Mouse (Mus musculus) neural tube, embryonic 13.5 days (tissue): ENCODE measurements around the gene Myh11. TPM values are rescaled to one million over a fixed set of nuclear protein-coding genes. Genes with fewer than 3 reads are reported as not detected.

Source experiments
- ATAC-seq: fragments of 200-750 bp; cut with Nextera tagmentation; 2 replicates; pipeline ENCODE4 v1.8.0; 2017; ENCODE audit warnings: low read depth, mild to moderate bottlenecking, moderate TSS enrichment, moderate library complexity
- H3K27ac ChIP-seq: fragments of 300-500 bp; sonication (generic); replicated peaks from 2 replicates; pipeline ENCODE4 v1.5.1; 2015; ENCODE audit warnings: moderate library complexity, mild to moderate bottlenecking, inconsistent platforms
- H3K27me3 ChIP-seq: fragments of 300-500 bp; sonication (generic); 2 replicates; pipeline ENCODE4 v1.6.1; 2015; ENCODE audit warnings: mild to moderate bottlenecking, inconsistent platforms
- H3K36me3 ChIP-seq: fragments of 300-500 bp; sonication (generic); 2 replicates; pipeline ENCODE4 v1.6.1; 2015; ENCODE audit warnings: mild to moderate bottlenecking, inconsistent platforms
- H3K4me1 ChIP-seq: fragments of 300-500 bp; sonication (generic); replicated peaks from 2 replicates; pipeline ENCODE4 v1.6.1; 2015; ENCODE audit warnings: inconsistent platforms
- H3K4me2 ChIP-seq: fragments of 300-500 bp; sonication (generic); 2 replicates; pipeline ENCODE4 v1.6.1; 2015; ENCODE audit warnings: inconsistent platforms, mild to moderate bottlenecking, moderate library complexity
- H3K4me3 ChIP-seq: fragments of 300-500 bp; sonication (generic); 2 replicates; pipeline ENCODE4 v1.5.1; 2015; ENCODE audit warnings: mild to moderate bottlenecking, inconsistent platforms
- H3K9ac ChIP-seq: fragments of 300-500 bp; sonication (generic); 2 replicates; pipeline ENCODE4 v1.6.1; 2015; ENCODE audit warnings: moderate library complexity, mild to moderate bottlenecking, inconsistent platforms
- H3K9me3 ChIP-seq: fragments of 300-500 bp; sonication (generic); 2 replicates; pipeline ENCODE4 v1.6.1; 2016; ENCODE audit warnings: inconsistent platforms
- WGBS: fragments of 180-500 bp; shearing (Covaris S2); methylation state at CpG from one replicate; pipeline ENCODE4 v1.1.7; 2015; 5-methylcytosine and 5-hydroxymethylcytosine counted together
- polyA plus RNA-seq: library from polyadenylated mRNA; unstranded; fragments of >200 nt; fragmentation: Nextera tagmentation; extraction: Ambion mirVana; gene quantifications from 2 replicates; pipeline ENCODE4 v1.2.1, GENCODE M21; 2015

The Myh11 gene
- polyA plus RNA-seq, 1 experiment from 2014 or later = 0.53 TPM

GRCm38 (mm10) chr16:14185516-14185915 lies 105.7 kb downstream of the Myh11 start:
- H3K9me3 ChIP-seq = no peaks in the 10 kb centered on the region
- no peak overlapping the region for H3K27ac ChIP-seq
- H3K4me1 ChIP-seq = no peaks in the 10 kb centered on the region; the same call in 1 of the 2 replicates
- H3K27me3 ChIP-seq = no peaks in the 10 kb centered on the region
- no peak overlapping the region for H3K4me3 ChIP-seq
- WGBS = 95% methylated on average over 5 of the region's 5 CpGs
- H3K9ac ChIP-seq = no peak overlapping the region
- no peak overlapping the region for H3K4me2 ChIP-seq
- no peak for ATAC-seq
- peaks cover 74% of the 10 kb centered on the region for H3K36me3 ChIP-seq

GRCm38 (mm10) chr16:14183856-14184255 lies 107.3 kb downstream of the Myh11 start:
- peaks cover 59% of the 10 kb centered on the region for H3K36me3 ChIP-seq
- ATAC-seq = no peak

GRCm38 (mm10) chr16:14182360-14182759 lies 108.8 kb downstream of the Myh11 start:
- ATAC-seq = no peak
- no peak overlapping the region for H3K4me3 ChIP-seq
- H3K27me3 ChIP-seq = no peaks in the 10 kb centered on the region
- H3K9ac ChIP-seq = no peak overlapping the region
- H3K36me3 ChIP-seq = peaks cover 51% of the 10 kb centered on the region
- no peak overlapping the region for H3K4me2 ChIP-seq
- WGBS = 68% methylated on average over 5 of the region's 5 CpGs
- H3K4me1 ChIP-seq = no peaks in the 10 kb centered on the region; the same call in 1 of the 2 replicates
- H3K9me3 ChIP-seq = no peaks in the 10 kb centered on the region
- H3K27ac ChIP-seq = 0 out of 2 replicates have a peak overlapping the region, but pooled peaks have one; percentile 6

More at GRCm38 (mm10) chr16:14183856-14184255, 107.3 kb downstream of the Myh11 start:
- H3K9ac ChIP-seq = no peak overlapping the region
- WGBS = 74% methylated on average over 1 of the region's 1 CpGs
- no peak overlapping the region for H3K27ac ChIP-seq
- no peaks in the 10 kb centered on the region for H3K27me3 ChIP-seq
- no peak overlapping the region for H3K4me3 ChIP-seq
- no peaks in the 10 kb centered on the region for H3K9me3 ChIP-seq
- no peaks in the 10 kb centered on the region; the same call in 1 of the 2 replicates for H3K4me1 ChIP-seq
- no peak overlapping the region for H3K4me2 ChIP-seq

- Histone ChIP-seq H3K4me1 (no peaks in the 10 kb centered on the region; the same call in 1 of the 2 replicates), H3K27me3 (no peaks in the 10 kb centered on the region), H3K9me3 (no peaks in the 10 kb centered on the region), H3K4me3 (no peak overlapping the region), H3K27ac (0 out of 2 replicates have a peak overlapping the region, but pooled peaks have one; percentile 38), H3K4me2 (no peak overlapping the region), H3K36me3 (peaks cover 50% of the 10 kb centered on the region), H3K9ac (no peak overlapping the region)
- no peak for ATAC-seq
- 79% methylated on average over 6 of the region's 6 CpGs for WGBS
Measured at GRCm38 (mm10) chr16:14180163-14180733, 110.9 kb downstream of the Myh11 start.

GRCm38 (mm10) chr16:14178041-14178440 lies 113.1 kb downstream of the Myh11 start:
- Histone ChIP-seq H3K9ac (no peak overlapping the region), H3K4me1 (no peaks in the 10 kb centered on the region; the same call in 1 of the 2 replicates), H3K27ac (no peak overlapping the region), H3K4me2 (no peak overlapping the region), H3K9me3 (no peaks in the 10 kb centered on the region), H3K36me3 (peaks cover 53% of the 10 kb centered on the region), H3K27me3 (no peaks in the 10 kb centered on the region), H3K4me3 (no peak overlapping the region)
- no peak for ATAC-seq
- 69% methylated on average over 3 of the region's 3 CpGs for WGBS

GRCm38 (mm10) chr16:14169706-14170105 lies 121.5 kb downstream of the Myh11 start:
- Histone ChIP-seq H3K4me1 (peaks cover 2% of the 10 kb centered on the region; the same call in 1 of the 2 replicates), H3K36me3 (peaks cover 50% of the 10 kb centered on the region), H3K4me2 (no peak overlapping the region), H3K4me3 (no peak overlapping the region), H3K27me3 (no peaks in the 10 kb centered on the region), H3K27ac (no peak overlapping the region), H3K9ac (no peak overlapping the region), H3K9me3 (no peaks in the 10 kb centered on the region)
- no peak for ATAC-seq
- WGBS = 100% methylated on average over 1 of the region's 1 CpGs

GRCm38 (mm10) chr16:14166490-14166889 lies 124.7 kb downstream of the Myh11 start:
- no peaks in the 10 kb centered on the region for H3K27me3 ChIP-seq
- no peak overlapping the region for H3K27ac ChIP-seq
- H3K9ac ChIP-seq = no peak overlapping the region
- H3K4me3 ChIP-seq = no peak overlapping the region
- H3K4me2 ChIP-seq = no peak overlapping the region
- no peak for ATAC-seq
- peaks cover 21% of the 10 kb centered on the region for H3K36me3 ChIP-seq
- 88% methylated on average over 4 of the region's 4 CpGs for WGBS
- peaks cover 21% of the 10 kb centered on the region for H3K4me1 ChIP-seq
- H3K9me3 ChIP-seq = no peaks in the 10 kb centered on the region

- H3K4me1 ChIP-seq = peaks cover 21% of the 10 kb centered on the region
- no peaks in the 10 kb centered on the region for H3K36me3 ChIP-seq
- H3K27ac ChIP-seq = 0 out of 2 replicates have a peak overlapping the region, but pooled peaks have one; percentile 28
- peak overlapping the region; percentile 67 for H3K4me3 ChIP-seq
- ATAC-seq = no peak
- 4% methylated on average over 10 of the region's 10 CpGs for WGBS
- no peaks in the 10 kb centered on the region for H3K9me3 ChIP-seq
- no peaks in the 10 kb centered on the region for H3K27me3 ChIP-seq
- peak overlapping the region; percentile 83 for H3K9ac ChIP-seq
- peak overlapping the region; percentile 82 for H3K4me2 ChIP-seq
Measured at GRCm38 (mm10) chr16:14163731-14164130, 127.4 kb downstream of the Myh11 start.

GRCm38 (mm10) chr16:14162988-14163416 lies 128.2 kb downstream of the Myh11 start, which contains the start of the genes Nde1 and Marf1:
Gene Nde1, plus strand, starts transcription at chr16:14163275.
Gene Marf1, minus strand, starts transcription at chr16:14163351.
- Histone ChIP-seq H3K36me3 (no peaks in the 10 kb centered on the region), H3K4me3 (peak within 1 kb of the TSS; percentile 67), H3K9me3 (no peaks in the 10 kb centered on the region), H3K9ac (peak within 1 kb of the TSS; percentile 83), H3K27me3 (no peaks in the 10 kb centered on the region), H3K4me1 (peaks cover 27% of the 10 kb centered on the region), H3K4me2 (peak within 1 kb of the TSS; percentile 82), H3K27ac (peak within 1 kb of the TSS; percentile 70)
- WGBS = under 1% methylated on average over 40 of the region's 43 CpGs
- peak; percentile 51 for ATAC-seq

- H3K4me2 ChIP-seq = no peak overlapping the region
- H3K9me3 ChIP-seq = no peaks in the 10 kb centered on the region
- H3K4me3 ChIP-seq = no peak overlapping the region
- H3K27me3 ChIP-seq = no peaks in the 10 kb centered on the region
- H3K9ac ChIP-seq = no peak overlapping the region
- H3K36me3 ChIP-seq = no peaks in the 10 kb centered on the region
- ATAC-seq = no peak
- H3K4me1 ChIP-seq = peaks cover 37% of the 10 kb centered on the region
- WGBS = 80% methylated on average over 1 of the region's 1 CpGs
- no peak overlapping the region for H3K27ac ChIP-seq
Measured at GRCm38 (mm10) chr16:14160941-14161340, 130.2 kb downstream of the Myh11 start.

- Histone ChIP-seq H3K27me3 (no peaks in the 10 kb centered on the region), H3K4me3 (peak overlapping the region; percentile 68), H3K36me3 (no peaks in the 10 kb centered on the region), H3K27ac (peak overlapping the region; percentile 97), H3K9ac (peak overlapping the region; percentile 87), H3K4me1 (peaks cover 36% of the 10 kb centered on the region), H3K4me2 (peak overlapping the region; percentile 60), H3K9me3 (no peaks in the 10 kb centered on the region)
- peak; percentile 37 for ATAC-seq
- WGBS = 1% methylated on average over 10 of the region's 10 CpGs
Measured at GRCm38 (mm10) chr16:14159746-14160131, 131.4 kb downstream of the Myh11 start.

GRCm38 (mm10) chr16:14158936-14159745 lies 132.0 kb downstream of the Myh11 start:
- H3K27me3 ChIP-seq = no peaks in the 10 kb centered on the region
- H3K36me3 ChIP-seq = no peaks in the 10 kb centered on the region
- H3K4me3 ChIP-seq = peak overlapping the region; percentile 68
- no peaks in the 10 kb centered on the region for H3K9me3 ChIP-seq
- H3K27ac ChIP-seq = peak overlapping the region; percentile 97
- peak overlapping the region; percentile 79 for H3K4me2 ChIP-seq
- under 1% methylated on average over 50 of the region's 58 CpGs for WGBS
- ATAC-seq = peak; percentile 98
- H3K9ac ChIP-seq = peak overlapping the region; percentile 88
- H3K4me1 ChIP-seq = peaks cover 30% of the 10 kb centered on the region
